ENCODE assay signal across 13 mouse cellular contexts in the genomic region with DNA sequence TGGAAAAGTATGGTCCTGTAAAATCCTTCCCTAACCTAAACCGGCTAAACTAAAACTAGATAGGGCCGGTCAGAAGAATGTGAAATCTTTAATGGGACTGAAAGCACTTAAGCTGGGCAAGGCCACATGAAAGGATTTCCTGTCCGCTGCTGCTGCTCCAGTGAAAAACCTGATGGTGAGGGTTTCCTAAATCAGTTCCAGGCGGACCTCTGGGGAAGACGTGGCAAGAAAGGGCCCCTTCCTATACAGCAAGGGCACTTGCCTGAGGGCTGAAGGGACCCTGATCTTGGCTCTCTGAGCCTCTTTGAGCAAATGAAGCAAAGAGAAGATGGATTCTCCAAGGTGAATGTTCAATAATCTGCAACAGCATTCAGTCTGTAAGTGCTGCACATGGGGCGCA.
DNase-seq lines count a peak whose midpoint lies in the region; ATAC-seq lines count a peak whose summit lies in the region.
"Had no signal": no experiment of that assay in that cellular context is flagged by ENCODE, and none has a peak within 500 bp of the region (broad histone marks: within the 10 kb centered on the region; RNA-seq: fewer than 3 reads in every experiment).

No protein-coding gene starts in this region.

- H3K27me3 ChIP-seq in heart, embryonic 13.5 days (replicated peaks): 0 out of 2 replicates have a peak, but pooled peaks cover 3% of the 10 kb centered on the region
- no peaks in the 10 kb centered on the region for H3K27me3 ChIP-seq in lung, embryonic 16.5 days (ENCODE audit: control insufficient read depth, insufficient read depth, low read depth, low read length)
- H3K27me3 ChIP-seq in embryonic facial prominence, embryonic 13.5 days: no peaks in the 10 kb centered on the region
- no peaks in the 10 kb centered on the region for H3K27me3 ChIP-seq in liver, embryonic 15.5 days
- H3K27me3 ChIP-seq: Patski had no signal

- 0 out of 2 replicates have a peak overlapping the region, but pooled peaks have one; percentile 10 for H3K9ac ChIP-seq in heart, embryonic 13.5 days
- no peak overlapping the region for H3K9ac ChIP-seq in lung, embryonic 16.5 days (ENCODE audit: low read length)
- H3K9ac ChIP-seq in embryonic facial prominence, embryonic 13.5 days: no peak overlapping the region; the same call in 1 of the 2 replicates
- no peak overlapping the region for H3K9ac ChIP-seq in liver, embryonic 15.5 days

- no peak for ATAC-seq in heart, embryonic 13.5 days (ENCODE audit: extremely low read depth, insufficient number of reproducible peaks, low FRiP score, low TSS enrichment)
- 0 out of 2 replicates have a peak, but pooled peaks have one; percentile 16 for ATAC-seq in lung, embryonic 16.5 days (ENCODE audit: low read depth)
- no peak for ATAC-seq in embryonic facial prominence, embryonic 13.5 days (ENCODE audit: insufficient number of reproducible peaks, insufficient read depth, low FRiP score, low TSS enrichment, low read depth)
- no peak for ATAC-seq in liver, embryonic 15.5 days (ENCODE audit: insufficient read depth)
- no peak for ATAC-seq in erythroid progenitor cell, adult 5-6 weeks (replicated peaks; ENCODE audit: low FRiP score, poor library complexity, severe bottlenecking)
- ATAC-seq: inflammation-experienced regulatory T-cells, adult 6 months; Patski had no signal

- H3K4me1 ChIP-seq in heart, embryonic 13.5 days: peaks cover 18% of the 10 kb centered on the region
- H3K4me1 ChIP-seq in lung, embryonic 16.5 days (replicated peaks; ENCODE audit: control insufficient read depth, insufficient read depth, low read length): peaks cover 26% of the 10 kb centered on the region
- H3K4me1 ChIP-seq in embryonic facial prominence, embryonic 13.5 days: peaks cover 68% of the 10 kb centered on the region
- H3K4me1 ChIP-seq in liver, embryonic 15.5 days (replicated peaks): 0 out of 2 replicates have a peak, but pooled peaks cover 5% of the 10 kb centered on the region

- no peak overlapping the region for H3K4me3 ChIP-seq in heart, embryonic 13.5 days
- H3K4me3 ChIP-seq in lung, embryonic 16.5 days (ENCODE audit: low read length): no peak overlapping the region
- no peak overlapping the region for H3K4me3 ChIP-seq in embryonic facial prominence, embryonic 13.5 days
- H3K4me3 ChIP-seq in liver, embryonic 15.5 days (replicated peaks): no peak overlapping the region

- 0 out of 2 replicates have a peak overlapping the region, but pooled peaks have one; percentile 50 for H3K27ac ChIP-seq in heart, embryonic 13.5 days (replicated peaks)
- peak overlapping the region; percentile 32 for H3K27ac ChIP-seq in lung, embryonic 16.5 days (ENCODE audit: low read length)
- H3K27ac ChIP-seq in embryonic facial prominence, embryonic 13.5 days: peak overlapping the region; percentile 89
- H3K27ac ChIP-seq in liver, embryonic 15.5 days (replicated peaks): peak overlapping the region; percentile 7; the same call in 1 of the 2 replicates
- H3K27ac ChIP-seq: macrophage had no signal

- H3K36me3 ChIP-seq in heart, embryonic 13.5 days: peaks cover 14% of the 10 kb centered on the region
- peaks cover 7% of the 10 kb centered on the region for H3K36me3 ChIP-seq in lung, embryonic 16.5 days (ENCODE audit: control insufficient read depth, insufficient read depth, low read length)
- H3K36me3 ChIP-seq in embryonic facial prominence, embryonic 13.5 days: peaks cover 19% of the 10 kb centered on the region
- no peaks in the 10 kb centered on the region for H3K36me3 ChIP-seq in liver, embryonic 15.5 days (replicated peaks)

- no peak overlapping the region for H3K4me2 ChIP-seq in heart, embryonic 13.5 days
- no peak overlapping the region for H3K4me2 ChIP-seq in lung, embryonic 16.5 days (ENCODE audit: low read depth, low read length)
- peak overlapping the region; percentile 20; the same call in 1 of the 2 replicates for H3K4me2 ChIP-seq in embryonic facial prominence, embryonic 13.5 days
- no peak overlapping the region for H3K4me2 ChIP-seq in liver, embryonic 15.5 days

- no peak for DNase-seq in heart, adult 8-10 months (ENCODE audit: low spot score)
- DNase-seq in lung, postnatal 10 days: no peak
- no peak for DNase-seq in layer of hippocampus, adult 18-20 months (ENCODE audit: low spot score in 2 of 2)
- DNase-seq: adrenal gland, postnatal 25 days; cerebellum, adult 11 months had no signal

- H3K9me3 ChIP-seq in heart, embryonic 13.5 days: no peaks in the 10 kb centered on the region
- no peaks in the 10 kb centered on the region for H3K9me3 ChIP-seq in lung, embryonic 16.5 days (ENCODE audit: control insufficient read depth, low read length)
- H3K9me3 ChIP-seq in embryonic facial prominence, embryonic 13.5 days: no peaks in the 10 kb centered on the region
- no peaks in the 10 kb centered on the region for H3K9me3 ChIP-seq in liver, embryonic 15.5 days (replicated peaks)

- WGBS in heart, embryonic 13.5 days: 45% methylated on average over 6 of the region's 6 CpGs
- WGBS in lung, embryonic 16.5 days: 36% methylated on average over 6 of the region's 6 CpGs
- 20% methylated on average over 6 of the region's 6 CpGs for WGBS in embryonic facial prominence, embryonic 13.5 days
- WGBS in liver, embryonic 15.5 days (ENCODE audit: insufficient replicate concordance): 63% methylated on average over 6 of the region's 6 CpGs

Comparison
In these comparisons a context has a peak if more than half of its experiments do, and no peak if none do; other contexts are left out.
1. H3K27ac ChIP-seq: peak in every context shown above with its lines; median percentile 89 in embryonic facial prominence, embryonic 13.5 days; 50 in heart, embryonic 13.5 days; 32 in lung, embryonic 16.5 days; 7 in liver, embryonic 15.5 days.